Mouse (Mus musculus) cerebellum, adult 2 months (tissue): ENCODE data around the gene Traf5. TPM values are rescaled to one million over a fixed set of nuclear protein-coding genes. Genes with fewer than 3 reads are reported as not detected.

ENCODE experiments used
- DNase-seq, 2 experiments: peaks; one replicate each; pipeline ENCODE4 v3.0.0; 2021
- H3K27ac ChIP-seq: fragments of 200-500 bp; 2 replicates; pipeline ENCODE4 v1.5.1; 2012; ENCODE audit warnings: low read length, control low read depth, inconsistent platforms; ENCODE audit not compliant: insufficient read depth
- H3K27me3 ChIP-seq: fragments of 200-500 bp; 2 replicates; pipeline ENCODE4 v1.6.1; 2012; ENCODE audit warnings: inconsistent platforms, mild to moderate bottlenecking, low read length, moderate library complexity; ENCODE audit not compliant: control insufficient read depth, insufficient read depth
- H3K4me1 ChIP-seq: fragments of 200-500 bp; 2 replicates; pipeline ENCODE4 v1.6.1; 2011; ENCODE audit warnings: low read length; ENCODE audit not compliant: control insufficient read depth, insufficient read depth
- H3K4me3 ChIP-seq: fragments of 200-500 bp; replicated peaks from 2 replicates; pipeline ENCODE3; 2011; ENCODE audit warnings: mild to moderate bottlenecking, low read depth, low read length, control low read depth; ENCODE audit not compliant: insufficient read depth
- CTCF ChIP-seq: fragments of 200-500 bp; IDR thresholded peaks from 2 replicates; pipeline ENCODE4 v1.5.1; 2011; ENCODE audit warnings: low read depth, mild to moderate bottlenecking, control low read depth, low read length, moderate library complexity, borderline replicate concordance; ENCODE audit not compliant: insufficient read depth
- POLR2A ChIP-seq: fragments of 200-500 bp; IDR thresholded peaks from 2 replicates; pipeline ENCODE4 v1.6.1; 2011; ENCODE audit warnings: low read length, control low read depth, borderline replicate concordance; ENCODE audit not compliant: insufficient read depth
- WGBS: fragments of 180-500 bp; shearing (Covaris S2); methylation state at CpG from one replicate; pipeline ENCODE4 v1.1.7; 2018; 5-methylcytosine and 5-hydroxymethylcytosine counted together
- polyA plus RNA-seq: library from polyadenylated mRNA; depleted of rRNA; stranded (reverse); fragments of >200 nt; gene quantifications from 2 replicates; pipeline ENCODE4 v1.2.3, GENCODE M21; 2012

Traf5 gene
- polyA plus RNA-seq, 1 experiment = 3.6 TPM

GRCm38 (mm10) chr1:192101359-192101758 is 9.0 kb upstream of the Traf5 start:
- 79% methylated on average over 8 of the region's 8 CpGs for WGBS
- Histone ChIP-seq H3K27me3 (no peaks in the 10 kb centered on the region), H3K27ac (no peak overlapping the region), H3K4me3 (no peak overlapping the region), H3K4me1 (no peaks in the 10 kb centered on the region)
- no peak for DNase-seq
- TF ChIP-seq CTCF (no peak), POLR2A (no peak)

GRCm38 (mm10) chr1:192100742-192101141 is 8.4 kb upstream of the Traf5 start:
- Histone ChIP-seq H3K27ac (no peak overlapping the region), H3K4me1 (no peaks in the 10 kb centered on the region), H3K27me3 (no peaks in the 10 kb centered on the region), H3K4me3 (no peak overlapping the region)
- 90% methylated on average over 11 of the region's 11 CpGs for WGBS
- no peak for DNase-seq
- TF ChIP-seq POLR2A = no peak
- no peak for TF ChIP-seq CTCF

DNA sequence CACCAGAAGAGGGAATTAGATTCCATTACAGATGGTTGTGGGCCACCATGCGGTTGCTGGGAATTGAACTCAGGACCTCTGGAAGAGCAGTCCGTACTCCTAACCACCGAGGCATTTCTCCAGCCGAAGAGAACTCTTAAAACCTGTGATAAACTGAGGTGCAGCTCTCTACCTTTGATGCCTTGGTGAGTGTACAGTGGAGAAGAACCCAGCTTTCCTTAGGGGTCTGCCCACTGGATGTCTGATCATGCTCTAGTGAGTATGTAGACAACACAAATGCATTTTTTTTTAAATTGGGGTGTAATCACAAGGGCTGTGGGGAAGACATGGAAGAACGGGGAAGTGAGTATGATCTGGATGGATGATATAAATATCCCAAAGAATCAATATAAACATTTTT is 3.3 kb upstream of the Traf5 start:
- Histone ChIP-seq H3K4me3 (no peak overlapping the region), H3K4me1 (no peaks in the 10 kb centered on the region), H3K27me3 (no peaks in the 10 kb centered on the region), H3K27ac (no peak overlapping the region)
- TF ChIP-seq POLR2A (no peak), CTCF (no peak)
- DNase-seq = peak in 1 of 2 experiments; percentile 2
- WGBS = 89% methylated on average over 5 of the region's 5 CpGs

- Histone ChIP-seq H3K27me3 (no peaks in the 10 kb centered on the region), H3K27ac (no peak overlapping the region), H3K4me3 (no peak overlapping the region), H3K4me1 (no peaks in the 10 kb centered on the region)
- TF ChIP-seq POLR2A (no peak), CTCF (peak; percentile 63; the same call in 1 of the 2 replicates)
- DNase-seq = peak; percentile 39 to 44
- WGBS = 56% methylated on average over 13 of the region's 13 CpGs
These were observed 2.3 kb upstream of the Traf5 start for GRCm38 (mm10) chr1:192094451-192095170.

DNA sequence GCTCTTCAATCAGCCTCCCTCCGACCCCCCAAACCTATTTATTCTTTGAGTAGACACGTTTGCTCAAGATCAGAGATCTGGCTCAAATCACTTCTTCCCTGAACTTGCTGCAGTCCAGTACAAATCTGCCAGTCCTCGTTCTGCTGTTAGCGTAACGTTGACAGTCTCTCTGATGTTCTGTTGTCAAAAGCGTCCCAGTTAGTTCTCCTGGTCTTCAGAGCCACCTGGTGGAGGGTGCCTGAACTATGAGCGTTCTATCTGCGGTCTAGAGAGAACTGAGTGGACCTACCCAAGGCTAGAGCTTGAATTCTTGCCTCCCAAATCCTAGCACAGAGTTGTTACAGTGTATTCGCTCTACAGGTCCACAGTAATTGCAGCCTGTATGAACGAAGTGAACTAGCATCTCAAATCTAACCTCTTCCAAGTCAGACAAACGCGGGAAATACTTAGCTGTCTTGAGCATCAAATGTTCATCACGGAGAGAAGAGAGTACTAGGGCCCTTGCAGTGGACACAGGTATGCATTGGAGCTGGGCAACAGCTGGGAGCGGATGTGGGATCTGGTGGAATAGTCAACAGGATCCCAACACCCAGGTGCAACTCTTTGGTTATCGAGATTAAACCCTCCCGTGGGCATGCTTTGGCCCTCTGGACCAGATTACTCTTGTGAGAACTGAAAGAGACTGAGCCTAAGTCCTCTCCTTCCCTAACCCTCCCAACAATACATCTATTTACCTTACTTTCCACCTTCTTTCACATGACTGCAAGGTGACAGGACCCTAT is 711 bp upstream of the Traf5 start:
- peak; percentile 95 for TF ChIP-seq CTCF
- no peak for TF ChIP-seq POLR2A
- 30% methylated on average over 16 of the region's 16 CpGs for WGBS
- Histone ChIP-seq H3K4me1 (no peaks in the 10 kb centered on the region), H3K27me3 (no peaks in the 10 kb centered on the region), H3K27ac (no peak overlapping the region), H3K4me3 (peak overlapping the region; percentile 63)
- peak; percentile 79 to 83 for DNase-seq

- H3K4me3 ChIP-seq = no peak overlapping the region
- TF ChIP-seq CTCF (no peak), POLR2A (no peak)
- WGBS = 72% methylated on average over 11 of the region's 11 CpGs
These were observed 1.4 kb downstream of the Traf5 start for GRCm38 (mm10) chr1:192090689-192091567.

GRCm38 (mm10) chr1:192090281-192090680 is 2.1 kb downstream of the Traf5 start:
- no peaks in the 10 kb centered on the region for H3K27me3 ChIP-seq
- no peaks in the 10 kb centered on the region for H3K4me1 ChIP-seq
- TF ChIP-seq POLR2A (no peak), CTCF (no peak)
- no peak overlapping the region for H3K4me3 ChIP-seq
- H3K27ac ChIP-seq = no peak overlapping the region
- WGBS = 70% methylated on average over 3 of the region's 3 CpGs
- no peak for DNase-seq

More at GRCm38 (mm10) chr1:192090689-192091567, 1.4 kb downstream of the Traf5 start:
- DNase-seq = no peak
- no peak overlapping the region for H3K27ac ChIP-seq
- no peaks in the 10 kb centered on the region for H3K27me3 ChIP-seq
- H3K4me1 ChIP-seq = no peaks in the 10 kb centered on the region
